In the genomic region with DNA sequence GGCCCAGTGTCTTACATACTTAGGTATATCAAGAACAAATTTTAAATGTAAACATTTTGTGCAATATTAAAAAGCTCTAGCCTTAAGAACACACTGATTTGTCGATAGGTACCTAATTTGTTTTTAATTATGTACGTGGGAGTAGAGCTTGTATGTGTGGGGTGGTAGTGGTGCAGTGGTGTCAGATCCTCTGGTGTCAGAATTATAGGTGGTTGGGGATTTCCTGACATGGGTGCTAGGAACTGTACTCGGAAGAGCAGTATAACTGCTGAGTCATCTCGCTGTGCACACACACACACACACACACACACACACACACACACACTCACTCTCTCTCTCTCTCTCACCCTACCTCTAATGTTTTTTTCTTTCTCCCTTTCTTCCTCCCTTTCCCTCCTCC, we compare ENCODE assay signal across 31 mouse cellular contexts.
"Had no signal": no experiment of that assay in that cellular context is flagged by ENCODE, and none has a peak within 500 bp of the region (broad histone marks: within the 10 kb centered on the region; RNA-seq: fewer than 3 reads in every experiment).

No protein-coding gene starts in this region.

- H3K27ac ChIP-seq: gastrocnemius, adult 2 months; heart, adult 2 months; heart, embryonic 13.5 days; heart, embryonic 15.5 days; hindbrain, embryonic 10.5 days; hindbrain, embryonic 12.5 days; hindbrain, embryonic 14.5 days; intestine, embryonic 15.5 days; layer of hippocampus, adult 2 months; limb, embryonic 10.5 days; limb, embryonic 12.5 days; liver, embryonic 13.5 days; liver, embryonic 15.5 days had no signal

- H3K4me3 ChIP-seq: gastrocnemius, adult 2 months; heart, adult 2 months; heart, embryonic 13.5 days; heart, embryonic 15.5 days; hindbrain, embryonic 10.5 days; hindbrain, embryonic 12.5 days; intestine, embryonic 15.5 days; layer of hippocampus, adult 2 months; limb, embryonic 10.5 days; limb, embryonic 12.5 days; liver, embryonic 13.5 days; liver, embryonic 15.5 days had no signal

- DNase-seq: gastrocnemius, adult 2 months; gastrocnemius, postnatal 10 days; gastrocnemius, postnatal 25 days; heart, adult 2 months; heart, postnatal 14 days; heart, postnatal 36 days; kidney, adult 18-20 months; kidney, adult 8-10 months; kidney, postnatal 10 days; kidney, postnatal 25 days; kidney, postnatal 4 days; layer of hippocampus, adult 9-11 months; layer of hippocampus, postnatal 36 days; liver; liver, embryonic 13.5 days; liver, postnatal 0 days had no signal

- ATAC-seq: hindbrain, embryonic 16.5 days; inflammation-experienced regulatory T-cells, adult 6 months; intestine, embryonic 15.5 days; intestine, postnatal 0 days; liver, postnatal 0 days had no signal

- H3K36me3 ChIP-seq: heart, embryonic 15.5 days; intestine, embryonic 15.5 days; liver, embryonic 13.5 days; liver, embryonic 15.5 days had no signal

- H3K4me2 ChIP-seq: heart, embryonic 11.5 days; heart, embryonic 13.5 days; heart, embryonic 15.5 days; hindbrain, embryonic 12.5 days; hindbrain, embryonic 14.5 days; intestine, embryonic 15.5 days; limb, embryonic 12.5 days; liver, embryonic 11.5 days; liver, embryonic 13.5 days; liver, embryonic 15.5 days had no signal

- H3K27me3 ChIP-seq: heart, embryonic 13.5 days; heart, embryonic 15.5 days; hindbrain, embryonic 12.5 days; intestine, embryonic 15.5 days; limb, embryonic 12.5 days; liver, embryonic 13.5 days; liver, embryonic 15.5 days had no signal

- H3K9me3 ChIP-seq: heart, embryonic 13.5 days; heart, embryonic 15.5 days; hindbrain, embryonic 10.5 days; hindbrain, embryonic 12.5 days; intestine, embryonic 15.5 days; limb, embryonic 10.5 days; limb, embryonic 12.5 days; liver, embryonic 13.5 days; liver, embryonic 15.5 days had no signal

- H3K9ac ChIP-seq: heart, embryonic 13.5 days; heart, embryonic 15.5 days; hindbrain, embryonic 12.5 days; hindbrain, embryonic 14.5 days; intestine, embryonic 15.5 days; limb, embryonic 12.5 days; liver, embryonic 13.5 days; liver, embryonic 15.5 days; liver, postnatal 0 days had no signal

- H3K4me1 ChIP-seq: heart, embryonic 15.5 days; hindbrain, embryonic 10.5 days; hindbrain, embryonic 12.5 days; intestine, embryonic 15.5 days; limb, embryonic 10.5 days; limb, embryonic 12.5 days; liver, embryonic 13.5 days; liver, embryonic 15.5 days had no signal
